Mouse (Mus musculus): ENCODE results near the gene Plcb1.
"Not testable (repeated sequence)": the region's sequence is repeated elsewhere in the genome, so short reads cannot be mapped to it uniquely, and the experiment has no call there.

Plcb1 gene

DNA sequence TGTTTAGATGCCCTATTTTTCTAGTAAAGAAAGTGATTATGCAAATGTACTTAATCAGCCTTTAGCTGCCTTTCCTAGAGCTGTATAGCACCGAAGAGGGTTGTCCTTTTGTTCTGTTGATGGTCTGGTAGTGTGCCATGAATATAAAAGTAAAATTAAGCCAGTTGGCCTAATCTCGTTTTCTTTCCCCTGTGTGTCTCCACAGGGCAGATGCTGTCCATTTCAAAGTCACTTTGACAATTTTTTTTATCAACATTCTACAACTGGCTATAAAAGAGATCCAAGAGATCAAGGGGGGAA, 520.6 kb downstream of the Plcb1 start:
- no peak for DNase-seq (ENCODE audit: low spot score)

DNA sequence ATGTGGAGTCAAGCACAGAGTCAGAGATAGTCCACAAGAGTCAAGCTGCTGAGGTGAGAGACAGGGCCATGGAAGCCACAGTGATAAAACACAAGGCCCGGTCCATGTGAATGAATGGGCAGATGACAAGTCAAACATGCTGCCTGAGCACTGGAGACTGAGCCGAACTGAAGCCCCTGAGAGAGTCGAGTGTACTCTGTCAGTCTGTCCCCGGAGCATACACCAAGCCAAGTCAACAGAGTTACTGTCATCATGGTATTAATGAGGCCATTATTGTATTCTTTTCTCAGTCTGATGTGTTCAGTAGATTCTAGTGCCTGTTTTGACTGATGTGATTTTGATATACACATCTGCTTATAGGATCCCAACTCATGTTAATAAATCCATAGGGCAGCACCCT, 521.9 kb downstream of the Plcb1 start:
- DNase-seq (ENCODE audit: low spot score), result no peak

DNA sequence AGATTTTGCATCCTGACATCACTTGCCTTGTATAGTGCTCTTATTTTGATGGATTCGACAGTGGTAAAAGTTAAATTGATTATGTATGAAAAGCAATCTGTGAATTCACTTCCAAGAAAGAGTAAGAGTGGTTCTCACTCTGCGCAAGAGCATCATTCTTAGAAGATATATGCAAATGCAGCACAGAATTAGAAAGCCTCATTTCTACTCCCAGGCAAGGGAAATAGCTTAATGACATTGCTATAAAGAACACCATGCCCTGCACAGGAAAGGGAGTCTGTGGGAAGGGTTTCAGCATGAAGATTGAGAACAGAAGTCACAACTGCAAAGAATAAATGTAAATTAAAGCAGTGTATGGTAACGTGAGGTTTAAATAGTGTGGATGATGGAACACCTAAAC, 530.1 kb downstream of the Plcb1 start:
- DNase-seq (ENCODE audit: low spot score), result no peak

DNA sequence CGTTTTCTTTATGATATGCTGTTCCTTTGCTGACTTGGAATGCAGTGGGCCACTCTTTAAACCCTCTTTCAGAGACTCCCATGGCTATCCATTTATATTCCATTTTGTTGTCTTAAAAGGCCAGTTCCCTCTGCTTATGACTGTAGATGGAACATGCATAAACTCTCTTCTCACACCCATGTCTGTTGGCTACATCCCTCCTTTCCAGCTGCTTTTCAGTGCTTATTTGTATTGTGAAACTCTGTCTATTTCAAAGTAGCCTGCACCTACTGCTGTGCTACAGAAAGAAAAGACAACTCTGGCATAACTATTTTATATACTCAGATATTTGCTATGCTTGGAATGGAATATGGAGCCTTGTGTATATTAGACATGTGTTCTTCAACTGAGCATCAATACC, 532.3 kb downstream of the Plcb1 start:
- no peak for DNase-seq (ENCODE audit: low spot score)

DNA sequence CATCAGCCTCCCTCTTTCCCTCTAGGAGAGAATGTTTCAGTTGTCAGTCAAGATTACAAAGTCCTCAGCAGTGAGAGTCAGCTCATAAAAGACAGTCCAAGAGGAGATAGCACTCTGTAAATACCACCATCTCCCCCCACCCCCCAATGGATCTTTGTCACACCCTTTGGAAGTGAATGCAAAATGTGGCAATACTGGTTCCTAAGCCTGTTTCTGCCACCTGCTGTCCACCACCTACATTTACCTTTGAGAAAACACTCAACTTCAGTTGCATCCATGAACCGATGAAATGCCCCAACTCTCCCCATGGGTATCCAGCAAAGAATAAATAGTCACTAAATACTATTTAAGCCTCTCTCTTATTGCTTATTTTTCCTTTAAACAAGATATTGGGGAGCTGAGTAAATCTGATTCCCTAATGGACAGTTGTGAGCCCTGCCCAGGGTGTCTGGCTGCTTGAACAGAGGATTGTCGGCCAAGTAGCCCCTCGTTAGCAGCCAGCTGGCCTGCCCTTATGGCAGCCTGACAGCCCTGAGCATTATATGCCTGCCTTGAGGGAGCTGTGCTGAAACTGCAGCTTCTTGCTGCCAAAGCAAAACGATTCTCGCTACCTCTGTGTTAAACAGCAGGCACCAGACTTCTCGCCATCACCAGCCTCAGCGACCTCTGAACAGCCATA, 537.5 kb downstream of the Plcb1 start:
- DNase-seq (ENCODE audit: low spot score), result no peak

- no peak for DNase-seq (ENCODE audit: low spot score)
Measured at GRCm38 (mm10) chr2:135323955-135324302, 538.1 kb downstream of the Plcb1 start.

- DNase-seq (ENCODE audit: low spot score), result no peak
Measured at GRCm38 (mm10) chr2:135328756-135329155, 542.9 kb downstream of the Plcb1 start.

- no peak for DNase-seq (ENCODE audit: low spot score)
Measured at GRCm38 (mm10) chr2:135329782-135330545, 544.1 kb downstream of the Plcb1 start.

GRCm38 (mm10) chr2:135331868-135332267, 546.0 kb downstream of the Plcb1 start:
- no peak for DNase-seq (ENCODE audit: low spot score)

GRCm38 (mm10) chr2:135356311-135356710, 570.4 kb downstream of the Plcb1 start:
- no peak for DNase-seq (ENCODE audit: low spot score)

DNA sequence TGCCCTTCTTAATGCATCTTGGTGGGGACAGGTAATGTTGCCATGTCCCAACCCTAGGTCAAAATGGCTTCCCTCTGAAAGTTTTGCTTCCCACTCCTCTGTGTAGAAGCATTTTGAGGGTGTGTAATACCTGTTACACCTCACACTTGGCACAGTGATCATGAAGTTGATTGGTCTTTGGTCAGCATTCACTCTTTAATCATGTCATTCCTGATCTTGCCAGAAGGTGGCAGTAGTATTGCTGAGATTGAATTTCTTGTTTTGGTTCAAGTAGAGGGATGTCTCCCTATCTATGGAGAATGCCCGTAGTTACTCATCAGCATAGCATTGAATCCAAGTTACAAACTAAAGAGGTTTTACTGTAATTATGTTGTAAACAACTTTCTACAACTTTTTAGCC, 575.9 kb downstream of the Plcb1 start:
- no peak for DNase-seq (ENCODE audit: low spot score)

- DNase-seq (ENCODE audit: low spot score), result no peak
Measured at GRCm38 (mm10) chr2:135362948-135363347, 577.1 kb downstream of the Plcb1 start.

- no peak for DNase-seq (ENCODE audit: low spot score)
Measured at GRCm38 (mm10) chr2:135370259-135370835, 584.5 kb downstream of the Plcb1 start.

DNA sequence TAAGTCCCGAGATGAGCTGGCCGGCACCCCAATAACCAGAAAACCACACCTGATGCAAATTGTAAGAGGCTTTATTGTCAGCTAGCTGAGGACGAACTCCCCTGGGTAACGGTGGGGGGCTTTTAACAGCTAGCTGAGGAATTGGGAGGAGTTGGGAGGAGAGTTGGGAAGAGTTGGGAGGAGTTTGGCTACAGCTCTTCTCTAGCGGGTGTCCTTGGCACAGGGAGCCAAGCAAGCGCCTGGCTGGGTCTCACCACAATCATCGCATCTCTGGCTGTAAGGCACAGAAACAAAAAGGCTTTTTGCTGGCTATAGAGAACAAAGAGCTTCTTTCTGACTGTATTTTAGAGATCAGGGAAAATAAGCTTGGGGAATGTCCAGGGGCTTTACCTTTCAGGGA, 594.9 kb downstream of the Plcb1 start:
- DNase-seq (ENCODE audit: low spot score), result not testable (repeated sequence)

DNA sequence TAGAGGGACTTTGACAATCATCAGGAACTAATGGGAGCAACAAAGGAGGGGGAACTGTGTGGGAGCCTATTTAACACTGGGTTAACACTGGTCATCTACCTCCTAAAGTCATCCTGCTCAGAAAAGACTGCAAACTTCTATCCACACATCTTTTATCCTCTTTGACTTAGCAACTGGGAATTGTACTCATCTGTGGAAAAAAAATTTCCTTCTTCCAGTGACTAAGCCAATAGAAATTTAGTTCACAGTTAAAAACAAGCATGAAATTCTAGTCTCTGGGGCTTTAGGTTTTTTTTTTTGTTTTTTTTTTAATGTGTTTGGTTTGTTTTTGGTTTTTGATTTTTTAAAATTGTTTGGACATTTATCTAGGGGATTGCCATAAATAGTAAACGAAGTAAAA, 595.5 kb downstream of the Plcb1 start:
- DNase-seq (ENCODE audit: low spot score), result no peak

- no peak for DNase-seq (ENCODE audit: low spot score)
Measured at GRCm38 (mm10) chr2:135387990-135388389, 602.1 kb downstream of the Plcb1 start.

DNA sequence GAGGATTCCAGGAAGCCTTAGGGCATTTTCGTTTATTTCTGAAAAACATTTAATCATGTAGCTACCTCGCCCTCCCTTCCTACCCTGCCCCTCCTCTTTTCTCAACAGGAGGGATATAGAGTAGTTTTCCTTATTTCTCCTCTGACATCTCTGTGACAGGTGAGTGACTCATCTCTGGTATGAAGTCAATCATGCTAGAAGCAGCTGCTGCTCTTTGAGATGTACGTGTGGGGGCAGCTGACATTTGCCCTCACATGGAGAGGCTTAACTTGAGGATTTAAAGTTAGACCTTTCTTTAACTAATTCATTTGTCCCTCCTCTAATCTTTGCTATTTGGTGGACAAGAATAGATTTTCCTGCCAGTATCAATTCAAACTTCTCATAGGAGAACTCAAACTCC, 608.8 kb downstream of the Plcb1 start:
- DNase-seq (ENCODE audit: low spot score), result no peak

- no peak for DNase-seq (ENCODE audit: low spot score)
Measured at GRCm38 (mm10) chr2:135396375-135396774, 610.5 kb downstream of the Plcb1 start.

DNA sequence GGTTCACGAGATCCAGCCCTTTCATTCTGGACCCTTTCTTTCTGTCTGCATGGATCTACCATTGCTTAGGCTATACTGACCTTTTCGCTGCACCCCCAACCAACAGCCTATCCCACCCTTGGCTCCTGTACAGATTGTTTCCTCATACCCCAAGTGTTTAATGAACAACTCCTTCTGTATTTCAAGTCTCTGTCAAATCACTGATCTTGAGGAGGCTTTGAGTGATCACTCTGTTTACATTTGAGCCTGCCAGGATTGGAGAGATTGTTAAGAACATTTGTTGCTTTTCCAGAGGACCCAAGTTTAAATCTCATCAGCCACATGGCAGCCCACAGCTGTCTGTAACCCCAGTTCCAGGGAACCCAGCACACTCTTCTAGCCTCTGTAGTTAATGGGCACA, 612.1 kb downstream of the Plcb1 start:
- DNase-seq (ENCODE audit: low spot score), result no peak

DNA sequence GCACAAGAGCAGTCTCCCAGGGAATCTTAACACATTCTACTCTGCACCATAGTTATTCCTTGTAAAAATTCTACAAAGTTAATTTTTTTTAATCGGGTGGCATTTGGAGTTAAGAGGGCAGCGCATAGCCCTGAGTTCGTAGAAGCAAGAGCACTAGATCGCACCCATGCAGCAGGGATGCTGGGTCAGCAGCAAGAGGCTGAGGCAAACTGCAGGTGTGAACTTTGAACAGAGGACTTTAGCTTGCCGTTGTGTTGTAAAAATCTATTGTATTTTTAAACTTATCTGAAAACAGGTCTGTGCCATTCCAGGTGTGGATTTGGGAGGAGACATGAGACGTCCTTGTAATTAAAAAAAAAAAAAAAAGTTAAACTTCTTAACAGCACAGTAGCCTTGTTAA, 613.9 kb downstream of the Plcb1 start:
- no peak for DNase-seq (ENCODE audit: low spot score)

- DNase-seq (ENCODE audit: low spot score), result no peak
Measured at GRCm38 (mm10) chr2:135402916-135403315, 617.0 kb downstream of the Plcb1 start.

- DNase-seq (ENCODE audit: low spot score), result no peak
Measured at GRCm38 (mm10) chr2:135403344-135403743, 617.5 kb downstream of the Plcb1 start.

DNA sequence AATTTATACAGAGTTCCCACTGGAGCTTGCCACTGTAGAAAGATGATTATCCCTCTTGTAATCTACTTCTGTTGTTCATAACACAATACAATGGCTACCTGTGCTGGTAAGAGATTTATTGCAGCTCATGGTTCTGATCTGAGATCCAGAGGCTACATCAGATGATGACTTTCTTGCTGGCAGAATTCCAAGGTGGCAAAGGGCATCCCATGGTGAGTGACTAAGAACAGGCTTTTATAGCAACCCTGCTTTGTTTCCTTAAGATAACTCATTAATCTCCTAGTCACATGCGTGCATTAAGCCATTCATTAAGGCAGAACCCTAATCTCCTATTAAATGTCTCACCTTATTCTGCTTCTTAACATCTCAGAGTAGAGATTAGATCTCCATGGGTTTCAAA, 618.2 kb downstream of the Plcb1 start:
- no peak for DNase-seq (ENCODE audit: low spot score)

All from spleen, adult 12 weeks (tissue).